Mouse (Mus musculus) MEL (cell line): ENCODE measurements at regions not wholly inside any gene's neighbourhood (a gene's known extent, or its start where the extent isn't known, plus 50 kb on each side); places are given as distances from the start of the nearest gene placed in this dataset.

ENCODE experiments used
- BHLHE40 ChIP-seq: IDR thresholded peaks from 2 replicates; pipeline ENCODE4 v1.6.1; 2012; ENCODE audit warnings: low read depth, mild to moderate bottlenecking, inconsistent platforms, low read length, improper control_type of control experiment, borderline replicate concordance
- CTCF ChIP-seq, 3 experiments: IDR thresholded peaks in 2 of 3; conservative IDR thresholded peaks in 1 of 3; 2 replicates each; pipeline ENCODE4 v1.5.1; 2011 to 2012; ENCODE audit warnings: low read length in 3 of 3, low read depth in 2 of 3, mild to moderate bottlenecking in 2 of 3, improper control_type of control experiment in 1 of 3, inconsistent platforms in 1 of 3, mixed read lengths in 1 of 3, moderate library complexity in 1 of 3; ENCODE audit not compliant: control insufficient read depth in 1 of 3, insufficient read depth in 1 of 3, poor library complexity in 1 of 3, severe bottlenecking in 1 of 3
- ELF1 ChIP-seq: IDR thresholded peaks from 2 replicates; pipeline ENCODE4 v1.6.1; 2014; ENCODE audit warnings: low read depth, mild to moderate bottlenecking, inconsistent platforms, low read length, improper control_type of control experiment, moderate library complexity
- EP300 ChIP-seq, 2 experiments: IDR thresholded peaks; 2 replicates each; pipeline ENCODE4 v1.6.1; 2011; ENCODE audit warnings: improper control_type of control experiment in 2 of 2, low read length in 2 of 2, low read depth in 1 of 2, mild to moderate bottlenecking in 1 of 2
- KAT2A ChIP-seq: conservative IDR thresholded peaks from 2 replicates; pipeline ENCODE4 v1.6.1; 2012; ENCODE audit warnings: low read depth, low read length, improper control_type of control experiment, inconsistent platforms
- POLR2A ChIP-seq, 2 experiments: IDR thresholded peaks; 2 replicates each; pipeline ENCODE4 v1.6.1; 2011 to 2012; ENCODE audit warnings: low read length in 2 of 2, mild to moderate bottlenecking in 2 of 2, control low read depth in 1 of 2, improper control_type of control experiment in 1 of 2, low read depth in 1 of 2, moderate library complexity in 1 of 2; ENCODE audit not compliant: control insufficient read depth in 1 of 2, insufficient read depth in 1 of 2, poor library complexity in 1 of 2
- TAL1 ChIP-seq: IDR thresholded peaks from 2 replicates; pipeline ENCODE4 v1.6.1; 2012; ENCODE audit warnings: mild to moderate bottlenecking, inconsistent platforms, low read length, moderate library complexity, mixed read lengths
- TCF12 ChIP-seq: IDR thresholded peaks from 2 replicates; pipeline ENCODE4 v1.6.1; 2014; ENCODE audit warnings: low read depth, mild to moderate bottlenecking, inconsistent platforms, low read length, improper control_type of control experiment, moderate library complexity

DNA sequence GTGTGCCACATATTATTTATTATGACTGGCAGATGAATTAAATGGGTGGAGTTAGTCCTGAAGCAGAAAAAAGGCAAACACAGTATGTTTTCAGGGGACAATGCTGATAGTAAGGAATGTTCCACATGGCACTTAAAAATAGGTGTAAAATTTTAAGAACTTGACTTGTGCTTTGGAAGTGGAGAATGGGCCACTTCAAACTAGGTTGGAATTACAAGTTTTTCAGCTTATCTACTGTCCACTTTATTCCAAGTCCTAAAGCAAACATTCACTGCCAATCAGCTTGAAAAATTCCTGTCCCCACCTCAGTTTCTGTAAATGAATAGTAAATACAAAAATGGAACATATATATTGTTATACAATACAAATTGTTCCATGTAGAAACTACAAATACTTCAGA, 238.4 kb upstream of the Rbms1 start:
- TF ChIP-seq TAL1 (no peak), POLR2A (IDR thresholded peaks at IDR 0.05; ENCODE audit: control insufficient read depth in 1 of 2, insufficient read depth in 1 of 2, low read depth in 1 of 2, low read length in 2 of 2, poor library complexity in 1 of 2) (no peak), EP300 (IDR thresholded peaks at IDR 0.05; ENCODE audit: low read depth in 1 of 2, low read length in 2 of 2) (no peak), BHLHE40 (no peak), CTCF (IDR thresholded peaks at IDR 0.05 in 2 of 3, conservative IDR thresholded peaks at IDR 0.05 in 1 of 3; ENCODE audit: control insufficient read depth in 1 of 3, insufficient read depth in 1 of 3, low read depth in 2 of 3, low read length in 3 of 3, poor library complexity in 1 of 3, severe bottlenecking in 1 of 3) (no peak), KAT2A (no peak), TCF12 (no peak), ELF1 (no peak)
